Mouse (Mus musculus): ENCODE results near the gene Rgl1.

GRCm38 (mm10) chr1:152517057-152517570 is 249.0 kb downstream of the Rgl1 start:
- TF ChIP-seq CTCF (conservative IDR thresholded peaks at IDR 0.05; ENCODE audit: insufficient read depth, insufficient read length, low read depth, low read length) (no peak), POLR2A (IDR thresholded peaks at IDR 0.05; ENCODE audit: low read depth, low read length) (no peak)
